Mouse (Mus musculus) embryonic facial prominence, embryonic 11.5 days (tissue): ENCODE measurements around the gene Gm45140. TPM values are rescaled to one million over a fixed set of nuclear protein-coding genes. Genes with fewer than 3 reads are reported as not detected.

Experiments used
- ATAC-seq: fragments of 200-750 bp; cut with Nextera tagmentation; replicated peaks from 2 replicates; pipeline ENCODE4 v1.8.0; 2017; ENCODE audit warnings: low read depth; ENCODE audit not compliant: insufficient number of reproducible peaks, low FRiP score, low TSS enrichment
- DNase-seq: peaks from one replicate; pipeline ENCODE4 v3.0.0-alpha.2; 2015; ENCODE audit warnings: low spot score
- H3K27ac ChIP-seq: fragments of 300-500 bp; sonication (generic); replicated peaks from 2 replicates; pipeline ENCODE4 v1.5.1; 2014; ENCODE audit warnings: mild to moderate bottlenecking, low read depth, low read length, control low read depth
- H3K27me3 ChIP-seq: fragments of 300-500 bp; sonication (generic); 2 replicates; pipeline ENCODE4 v1.6.1; 2014; ENCODE audit warnings: mild to moderate bottlenecking, low read length, moderate library complexity, mixed read lengths; ENCODE audit not compliant: control insufficient read depth, insufficient read depth
- H3K36me3 ChIP-seq: fragments of 300-500 bp; sonication (generic); replicated peaks from 2 replicates; pipeline ENCODE4 v1.6.1; 2014; ENCODE audit warnings: low read depth, mild to moderate bottlenecking, low read length, moderate library complexity, mixed read lengths; ENCODE audit not compliant: control insufficient read depth, insufficient read depth
- H3K4me1 ChIP-seq: fragments of 300-500 bp; sonication (generic); 2 replicates; pipeline ENCODE4 v1.6.1; 2014; ENCODE audit warnings: low read length, mixed read lengths; ENCODE audit not compliant: control insufficient read depth, insufficient read depth
- H3K4me2 ChIP-seq: fragments of 300-500 bp; sonication (generic); 2 replicates; pipeline ENCODE4 v1.6.1; 2014; ENCODE audit warnings: low read depth, mild to moderate bottlenecking, control low read depth, low read length, moderate library complexity
- H3K4me3 ChIP-seq: fragments of 300-500 bp; sonication (generic); 2 replicates; pipeline ENCODE4 v1.5.1; 2014; ENCODE audit warnings: low read depth, low read length, control low read depth
- H3K9ac ChIP-seq: fragments of 300-500 bp; sonication (generic); replicated peaks from 2 replicates; pipeline ENCODE4 v1.6.1; 2014; ENCODE audit warnings: mild to moderate bottlenecking, control low read depth, low read length
- H3K9me3 ChIP-seq: fragments of 300-500 bp; sonication (generic); replicated peaks from 2 replicates; pipeline ENCODE4 v1.6.1; 2016; ENCODE audit warnings: mild to moderate bottlenecking, low read length, inconsistent platforms, mixed read lengths; ENCODE audit not compliant: control insufficient read depth
- WGBS: fragments of 180-500 bp; shearing (Covaris S2); extraction: QIAGEN DNeasy Blood & Tissue Kit; methylation state at CpG from one replicate; pipeline ENCODE4 v1.1.7; 2014; 5-methylcytosine and 5-hydroxymethylcytosine counted together
- polyA plus RNA-seq: library from polyadenylated mRNA; unstranded; fragments of >200 nt; fragmentation: Nextera tagmentation; extraction: Ambion mirVana; gene quantifications from 2 replicates; pipeline ENCODE4 v1.2.1, GENCODE M21; 2014

Gene Gm45140
- polyA plus RNA-seq, 1 experiment from 2014 or later, result 3.2 TPM

GRCm38 (mm10) chr6:87795385-87796150 lies 40.0 kb downstream of the Gm45140 start:
- Histone ChIP-seq H3K4me3 (no peak overlapping the region), H3K4me1 (no peaks in the 10 kb centered on the region), H3K27ac (no peak overlapping the region), H3K4me2 (no peak overlapping the region), H3K27me3 (no peaks in the 10 kb centered on the region), H3K36me3 (peaks cover 6% of the 10 kb centered on the region; the same call in 1 of the 2 replicates), H3K9ac (no peak overlapping the region), H3K9me3 (no peaks in the 10 kb centered on the region)
- no peak for ATAC-seq
- 68% methylated on average over 6 of the region's 6 CpGs for WGBS
- DNase-seq, result no peak

GRCm38 (mm10) chr6:87793821-87794510 lies 41.6 kb downstream of the Gm45140 start:
- no peak for DNase-seq
- H3K4me2 ChIP-seq, result no peak overlapping the region
- no peaks in the 10 kb centered on the region for H3K9me3 ChIP-seq
- H3K36me3 ChIP-seq, result peaks cover 6% of the 10 kb centered on the region; the same call in 1 of the 2 replicates
- H3K4me3 ChIP-seq, result no peak overlapping the region
- no peaks in the 10 kb centered on the region for H3K27me3 ChIP-seq
- WGBS, result 93% methylated on average over 10 of the region's 10 CpGs
- H3K4me1 ChIP-seq, result no peaks in the 10 kb centered on the region
- no peak overlapping the region for H3K27ac ChIP-seq
- H3K9ac ChIP-seq, result no peak overlapping the region
- ATAC-seq, result no peak

DNA sequence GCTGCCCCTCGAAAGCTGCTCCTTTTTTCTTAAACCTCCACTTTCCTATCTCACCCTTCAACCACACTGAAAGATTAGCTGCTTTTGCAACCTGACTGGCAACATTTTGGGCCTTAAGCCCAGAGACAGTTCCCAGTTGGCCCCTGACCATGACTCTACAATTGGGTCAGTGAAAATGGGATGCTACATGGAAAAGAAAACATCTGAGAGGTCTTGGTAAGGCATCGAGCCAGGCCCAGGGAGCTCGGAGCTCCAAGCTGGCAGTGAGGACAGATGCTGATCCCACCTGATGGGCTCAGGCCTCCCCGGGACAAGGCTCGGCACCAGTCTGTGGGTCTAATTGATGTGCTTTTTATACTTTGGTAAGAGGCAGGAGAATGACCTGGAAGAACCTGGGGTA lies 43.8 kb downstream of the Gm45140 start:
- Histone ChIP-seq H3K27ac (no peak overlapping the region), H3K27me3 (no peaks in the 10 kb centered on the region), H3K4me2 (no peak overlapping the region), H3K4me3 (no peak overlapping the region), H3K9ac (no peak overlapping the region), H3K36me3 (peaks cover 6% of the 10 kb centered on the region; the same call in 1 of the 2 replicates), H3K9me3 (no peaks in the 10 kb centered on the region), H3K4me1 (no peaks in the 10 kb centered on the region)
- ATAC-seq (no peak), DNase-seq (no peak)
- 91% methylated on average over 5 of the region's 5 CpGs for WGBS

- no peak for ATAC-seq
- DNase-seq, result no peak
- no peak overlapping the region for H3K4me3 ChIP-seq
These were observed 44.7 kb downstream of the Gm45140 start for GRCm38 (mm10) chr6:87790779-87791480.

GRCm38 (mm10) chr6:87789791-87790190 lies 45.8 kb downstream of the Gm45140 start:
- Histone ChIP-seq H3K9ac (no peak overlapping the region), H3K27ac (no peak overlapping the region)
- no peak for ATAC-seq

More at GRCm38 (mm10) chr6:87790779-87791480, 44.7 kb downstream of the Gm45140 start:
- Histone ChIP-seq H3K27ac (no peak overlapping the region), H3K9me3 (no peaks in the 10 kb centered on the region), H3K9ac (no peak overlapping the region), H3K4me1 (no peaks in the 10 kb centered on the region), H3K4me2 (no peak overlapping the region), H3K36me3 (peaks cover 6% of the 10 kb centered on the region; the same call in 1 of the 2 replicates), H3K27me3 (no peaks in the 10 kb centered on the region)
- 69% methylated on average over 7 of the region's 7 CpGs for WGBS

DNA sequence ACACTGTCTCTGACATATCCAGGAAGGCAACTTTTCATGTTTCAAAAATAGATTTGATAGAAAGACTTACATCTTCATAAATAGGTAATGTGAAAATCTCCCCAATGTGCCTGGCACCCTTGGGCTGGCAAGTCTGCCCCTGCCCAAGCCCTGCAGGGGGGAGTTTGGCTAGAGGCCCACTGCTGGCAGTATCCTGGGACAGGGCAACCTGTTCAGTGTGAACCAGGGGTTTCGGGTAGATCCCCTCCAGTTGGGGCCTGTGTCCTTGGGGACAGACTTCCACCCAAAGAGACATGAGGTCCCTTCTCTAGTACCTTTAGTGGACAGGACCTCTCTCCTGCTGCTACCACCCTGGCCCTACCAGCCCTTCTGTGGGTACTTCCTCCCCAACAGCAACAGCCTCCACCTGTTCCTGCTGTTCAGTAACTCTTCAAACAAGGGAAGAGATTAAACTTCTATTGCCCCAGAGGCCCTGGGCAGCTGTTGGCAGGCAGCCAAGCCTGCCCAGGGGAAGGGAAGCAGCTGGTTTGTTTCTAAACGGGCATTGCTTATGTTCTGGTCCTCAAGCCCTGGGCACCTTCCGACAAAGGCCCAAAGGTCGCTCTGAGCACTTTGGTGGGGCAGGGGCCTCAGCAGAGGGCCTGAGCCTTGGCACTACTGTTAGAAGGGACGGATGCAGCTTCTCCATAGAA lies 46.6 kb downstream of the Gm45140 start:
- Histone ChIP-seq H3K4me3 (no peak overlapping the region), H3K27me3 (no peaks in the 10 kb centered on the region), H3K9me3 (no peaks in the 10 kb centered on the region), H3K4me1 (no peaks in the 10 kb centered on the region), H3K9ac (no peak overlapping the region), H3K36me3 (peaks cover 6% of the 10 kb centered on the region; the same call in 1 of the 2 replicates), H3K4me2 (no peak overlapping the region), H3K27ac (no peak overlapping the region)
- DNase-seq (no peak), ATAC-seq (no peak)
- WGBS, result 62% methylated on average over 5 of the region's 5 CpGs

More at GRCm38 (mm10) chr6:87789791-87790190, 45.8 kb downstream of the Gm45140 start:
- H3K9me3 ChIP-seq, result no peaks in the 10 kb centered on the region
- WGBS, result 92% methylated on average over 6 of the region's 6 CpGs
- H3K27me3 ChIP-seq, result no peaks in the 10 kb centered on the region
- H3K4me2 ChIP-seq, result no peak overlapping the region
- DNase-seq, result no peak
- no peaks in the 10 kb centered on the region for H3K4me1 ChIP-seq
- no peak overlapping the region for H3K4me3 ChIP-seq
- H3K36me3 ChIP-seq, result peaks cover 6% of the 10 kb centered on the region; the same call in 1 of the 2 replicates

GRCm38 (mm10) chr6:87788266-87788895 lies 47.2 kb downstream of the Gm45140 start:
- H3K27me3 ChIP-seq, result no peaks in the 10 kb centered on the region
- no peak for ATAC-seq
- H3K9me3 ChIP-seq, result no peaks in the 10 kb centered on the region

More at GRCm38 (mm10) chr6:87788266-87788895, 47.2 kb downstream of the Gm45140 start:
- H3K27ac ChIP-seq, result no peak overlapping the region
- no peaks in the 10 kb centered on the region for H3K4me1 ChIP-seq
- 85% methylated on average over 9 of the region's 9 CpGs for WGBS
- no peak for DNase-seq
- no peak overlapping the region for H3K4me2 ChIP-seq
- no peak overlapping the region for H3K9ac ChIP-seq
- peaks cover 6% of the 10 kb centered on the region; the same call in 1 of the 2 replicates for H3K36me3 ChIP-seq
- H3K4me3 ChIP-seq, result no peak overlapping the region
